Mouse (Mus musculus): ENCODE results near the gene Dock2. TPM values are rescaled to one million over a fixed set of nuclear protein-coding genes. Genes with fewer than 3 reads are reported as not detected.

Gene Dock2
- total and polyA plus RNA-seq, 2 experiments from 2014 or later, result 1.0 to 1.4 TPM

DNA sequence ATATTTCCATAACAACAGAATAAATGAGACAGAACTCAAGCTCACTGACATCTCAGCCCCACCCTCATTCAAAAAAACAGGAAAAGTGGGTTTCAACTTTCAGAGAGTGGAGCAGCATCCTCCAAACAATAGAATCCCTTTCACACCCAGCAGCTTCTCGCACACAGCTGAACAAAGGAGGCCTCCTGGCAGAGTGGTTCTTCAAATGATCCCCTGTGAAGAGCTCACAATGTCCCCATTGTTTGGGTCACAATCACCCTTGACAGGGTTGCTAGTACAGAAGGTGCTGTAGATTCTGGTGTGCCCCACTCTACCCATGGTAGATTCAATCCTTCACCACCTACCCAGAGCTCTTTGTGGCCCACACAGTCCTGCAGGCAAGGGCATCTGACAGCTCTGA is 44.7 kb downstream of the Dock2 start:
- ATAC-seq, result no peak
- Histone ChIP-seq H3K9ac (replicated peaks; ENCODE audit: low read length) (no peak overlapping the region), H3K9me3 (ENCODE audit: low read length) (no peaks in the 10 kb centered on the region), H3K4me3 (ENCODE audit: low read length) (no peak overlapping the region), H3K27me3 (ENCODE audit: insufficient read depth, low read length) (no peaks in the 10 kb centered on the region), H3K36me3 (ENCODE audit: insufficient read depth, low read length) (no peaks in the 10 kb centered on the region), H3K27ac (no peak overlapping the region), H3K4me1 (ENCODE audit: insufficient read depth, low read length) (no peaks in the 10 kb centered on the region), H3K4me2 (ENCODE audit: low read depth, low read length) (no peak overlapping the region)
- no peak for DNase-seq (ENCODE audit: low spot score)
- no peak for TF ChIP-seq CTCF (IDR thresholded peaks at IDR 0.05; ENCODE audit: low read depth)
- WGBS, result 21% methylated on average over 1 of the region's 1 CpGs

DNA sequence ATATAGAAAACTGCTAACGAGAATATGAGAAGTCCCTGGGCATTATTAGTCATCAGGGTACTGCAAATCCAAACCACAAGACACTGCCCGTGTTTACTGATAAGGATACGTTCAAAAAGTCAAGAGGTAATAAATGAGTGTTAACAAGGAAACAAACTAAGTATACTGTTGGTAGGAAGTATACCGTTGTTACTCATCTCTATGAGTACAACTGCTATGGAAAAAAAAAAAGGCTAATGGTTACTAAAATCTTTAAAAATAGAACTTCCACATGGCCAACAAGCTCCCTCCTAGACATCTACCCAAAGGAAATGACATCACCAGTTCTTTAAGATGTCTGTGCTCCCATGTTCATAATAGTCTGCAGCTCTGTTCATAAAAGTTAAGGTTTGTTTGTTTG is 46.5 kb downstream of the Dock2 start:
- Histone ChIP-seq H3K9ac (replicated peaks; ENCODE audit: low read length) (no peak overlapping the region), H3K4me1 (ENCODE audit: insufficient read depth, low read length) (no peaks in the 10 kb centered on the region), H3K9me3 (ENCODE audit: low read length) (no peaks in the 10 kb centered on the region), H3K27me3 (ENCODE audit: insufficient read depth, low read length) (no peaks in the 10 kb centered on the region), H3K4me3 (ENCODE audit: low read length) (no peak overlapping the region), H3K27ac (no peak overlapping the region), H3K36me3 (ENCODE audit: insufficient read depth, low read length) (no peaks in the 10 kb centered on the region), H3K4me2 (ENCODE audit: low read depth, low read length) (no peak overlapping the region)
- DNase-seq (ENCODE audit: low spot score) (no peak), ATAC-seq (no peak)
- TF ChIP-seq CTCF (IDR thresholded peaks at IDR 0.05; ENCODE audit: low read depth), result no peak
- WGBS, result 91% methylated on average over 4 of the region's 4 CpGs

DNA sequence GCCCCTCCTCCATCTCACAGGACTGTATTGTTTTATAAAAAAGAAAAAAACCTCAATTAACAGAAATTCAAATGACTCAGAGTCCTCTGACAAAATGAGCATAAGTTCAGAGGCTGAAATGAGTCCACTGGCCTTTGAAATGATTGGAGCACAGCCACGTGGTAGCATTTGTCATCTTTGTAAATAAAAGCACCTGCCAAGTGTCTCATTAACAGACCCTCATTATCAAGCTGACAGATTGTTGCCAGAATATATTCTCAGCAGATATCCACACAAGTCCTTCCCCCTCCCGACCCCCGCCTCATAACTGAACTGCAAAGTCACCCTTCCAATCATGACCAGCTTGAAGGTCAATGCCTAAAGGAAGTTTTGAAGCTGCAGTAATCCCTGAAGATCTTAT is 49.7 kb downstream of the Dock2 start:
- H3K4me2 ChIP-seq (ENCODE audit: low read depth, low read length), result no peak overlapping the region
- H3K4me1 ChIP-seq (ENCODE audit: insufficient read depth, low read length), result no peaks in the 10 kb centered on the region
- H3K9me3 ChIP-seq (ENCODE audit: low read length), result no peaks in the 10 kb centered on the region
- ATAC-seq (no peak), DNase-seq (ENCODE audit: low spot score) (peak; percentile 43)
- H3K27me3 ChIP-seq (ENCODE audit: insufficient read depth, low read length), result no peaks in the 10 kb centered on the region
- no peak overlapping the region for H3K9ac ChIP-seq (replicated peaks; ENCODE audit: low read length)
- H3K4me3 ChIP-seq (ENCODE audit: low read length), result no peak overlapping the region
- H3K27ac ChIP-seq, result no peak overlapping the region
- 39% methylated on average over 3 of the region's 3 CpGs for WGBS
- TF ChIP-seq CTCF (IDR thresholded peaks at IDR 0.05; ENCODE audit: low read depth), result no peak
- no peaks in the 10 kb centered on the region for H3K36me3 ChIP-seq (ENCODE audit: insufficient read depth, low read length)

- no peak for TF ChIP-seq CTCF (IDR thresholded peaks at IDR 0.05; ENCODE audit: low read depth)
- no peak overlapping the region for H3K4me3 ChIP-seq (ENCODE audit: low read length)
- 82% methylated on average over 3 of the region's 3 CpGs for WGBS
- DNase-seq (ENCODE audit: low spot score) (no peak), ATAC-seq (no peak)
- no peak overlapping the region for H3K4me2 ChIP-seq (ENCODE audit: low read depth, low read length)
- H3K9ac ChIP-seq (replicated peaks; ENCODE audit: low read length), result no peak overlapping the region
- H3K9me3 ChIP-seq (ENCODE audit: low read length), result no peaks in the 10 kb centered on the region
- H3K36me3 ChIP-seq (ENCODE audit: insufficient read depth, low read length), result no peaks in the 10 kb centered on the region
- H3K27ac ChIP-seq, result no peak overlapping the region
- H3K4me1 ChIP-seq (ENCODE audit: insufficient read depth, low read length), result no peaks in the 10 kb centered on the region
- no peaks in the 10 kb centered on the region for H3K27me3 ChIP-seq (ENCODE audit: insufficient read depth, low read length)
These were observed 56.2 kb downstream of the Dock2 start for GRCm38 (mm10) chr11:34727467-34727866.

GRCm38 (mm10) chr11:34726699-34727347 is 56.9 kb downstream of the Dock2 start:
- TF ChIP-seq CTCF (IDR thresholded peaks at IDR 0.05; ENCODE audit: low read depth), result no peak
- Histone ChIP-seq H3K4me2 (ENCODE audit: low read depth, low read length) (no peak overlapping the region), H3K27ac (no peak overlapping the region), H3K4me1 (ENCODE audit: insufficient read depth, low read length) (no peaks in the 10 kb centered on the region), H3K36me3 (ENCODE audit: insufficient read depth, low read length) (no peaks in the 10 kb centered on the region), H3K4me3 (ENCODE audit: low read length) (no peak overlapping the region), H3K9me3 (ENCODE audit: low read length) (no peaks in the 10 kb centered on the region), H3K9ac (replicated peaks; ENCODE audit: low read length) (no peak overlapping the region), H3K27me3 (ENCODE audit: insufficient read depth, low read length) (no peaks in the 10 kb centered on the region)
- 84% methylated on average over 9 of the region's 9 CpGs for WGBS
- DNase-seq (ENCODE audit: low spot score) (no peak), ATAC-seq (no peak)

DNA sequence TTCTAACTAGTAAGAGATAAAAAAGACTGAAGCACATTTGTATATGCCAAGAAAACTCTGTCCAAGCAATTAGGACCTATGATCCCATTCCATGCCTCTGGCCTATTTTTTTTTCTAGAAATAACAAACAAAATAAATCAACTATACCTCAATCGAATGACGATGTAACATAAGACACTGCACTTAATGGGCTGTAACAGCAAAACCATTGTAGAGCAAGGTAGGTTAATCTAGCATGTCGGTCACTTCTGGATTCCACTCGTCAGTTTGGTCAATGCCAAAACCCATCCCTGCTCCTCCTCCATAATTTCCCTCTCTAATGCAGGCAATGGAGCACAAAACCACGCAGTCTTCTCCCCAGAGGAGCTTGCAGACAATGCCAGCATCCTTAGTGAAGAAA is 70.3 kb downstream of the Dock2 start:
- Histone ChIP-seq H3K4me3 (ENCODE audit: low read length) (no peak overlapping the region), H3K4me1 (ENCODE audit: insufficient read depth, low read length) (no peaks in the 10 kb centered on the region), H3K9ac (replicated peaks; ENCODE audit: low read length) (no peak overlapping the region), H3K4me2 (ENCODE audit: low read depth, low read length) (no peak overlapping the region), H3K9me3 (ENCODE audit: low read length) (no peaks in the 10 kb centered on the region), H3K36me3 (ENCODE audit: insufficient read depth, low read length) (no peaks in the 10 kb centered on the region), H3K27ac (no peak overlapping the region), H3K27me3 (ENCODE audit: insufficient read depth, low read length) (no peaks in the 10 kb centered on the region)
- DNase-seq (ENCODE audit: low spot score) (no peak), ATAC-seq (no peak)
- WGBS, result 68% methylated on average over 5 of the region's 5 CpGs
- TF ChIP-seq CTCF (IDR thresholded peaks at IDR 0.05; ENCODE audit: low read depth), result no peak

DNA sequence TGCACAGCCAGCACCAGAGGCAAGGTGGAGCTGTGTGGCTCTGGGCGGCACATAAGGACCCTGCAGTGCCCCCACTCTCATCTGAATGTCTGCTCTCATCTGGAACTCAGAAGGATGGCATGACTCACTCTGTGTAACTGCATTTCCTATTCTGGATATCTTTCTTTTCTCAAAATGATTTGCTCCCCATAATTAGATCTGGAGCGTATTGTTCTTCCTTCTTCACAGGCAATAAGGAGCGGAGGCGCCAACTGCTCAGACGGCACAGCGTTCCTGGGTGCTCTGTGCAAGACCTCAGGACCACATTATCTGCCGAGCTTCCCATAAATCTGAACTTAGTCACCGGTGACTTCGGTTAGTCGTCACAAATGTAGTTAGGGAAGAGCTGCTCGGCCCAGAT is 75.4 kb downstream of the Dock2 start:
- ATAC-seq (no peak), DNase-seq (ENCODE audit: low spot score) (no peak)
- Histone ChIP-seq H3K36me3 (ENCODE audit: insufficient read depth, low read length) (no peaks in the 10 kb centered on the region), H3K4me3 (ENCODE audit: low read length) (no peak overlapping the region), H3K4me2 (ENCODE audit: low read depth, low read length) (no peak overlapping the region), H3K27me3 (ENCODE audit: insufficient read depth, low read length) (no peaks in the 10 kb centered on the region), H3K9ac (replicated peaks; ENCODE audit: low read length) (no peak overlapping the region), H3K4me1 (ENCODE audit: insufficient read depth, low read length) (no peaks in the 10 kb centered on the region), H3K9me3 (ENCODE audit: low read length) (no peaks in the 10 kb centered on the region), H3K27ac (no peak overlapping the region)
- TF ChIP-seq CTCF (IDR thresholded peaks at IDR 0.05; ENCODE audit: low read depth), result no peak
- WGBS, result 84% methylated on average over 11 of the region's 11 CpGs

Measured in hindbrain, postnatal 0 days (tissue).